Mouse (Mus musculus): ENCODE measurements around the gene Siglecg.

Siglecg gene

GRCm38 (mm10) chr7:43442684-43443083 lies 34.7 kb downstream of the Siglecg start:
- no peak for DNase-seq (ENCODE audit: low spot score)

GRCm38 (mm10) chr7:43443126-43443916 lies 35.3 kb downstream of the Siglecg start:
- peak; percentile 80 for DNase-seq (ENCODE audit: low spot score)

- DNase-seq (ENCODE audit: low spot score): peak; percentile 96
Observed at GRCm38 (mm10) chr7:43443917-43444293, 35.9 kb downstream of the Siglecg start, which contains the start of the genes Etfb and Gm45233. Gene Etfb, plus strand, starts transcription at chr7:43444083. Gene Gm45233, plus strand, starts transcription at chr7:43444128.

- DNase-seq (ENCODE audit: low spot score): no peak
Observed at GRCm38 (mm10) chr7:43447801-43448200, 39.8 kb downstream of the Siglecg start.

GRCm38 (mm10) chr7:43448246-43448645 lies 40.2 kb downstream of the Siglecg start:
- DNase-seq (ENCODE audit: low spot score): no peak

GRCm38 (mm10) chr7:43449811-43450210 lies 41.8 kb downstream of the Siglecg start:
- DNase-seq (ENCODE audit: low spot score): no peak

- DNase-seq (ENCODE audit: low spot score): no peak
Observed at GRCm38 (mm10) chr7:43451726-43452125, 43.7 kb downstream of the Siglecg start.

- DNase-seq (ENCODE audit: low spot score): no peak
Observed at GRCm38 (mm10) chr7:43452609-43453008, 44.6 kb downstream of the Siglecg start.

- DNase-seq (ENCODE audit: low spot score): no peak
Observed at GRCm38 (mm10) chr7:43453599-43454355, 45.8 kb downstream of the Siglecg start.

- no peak for DNase-seq (ENCODE audit: low spot score)
Observed at GRCm38 (mm10) chr7:43454371-43454770, 46.4 kb downstream of the Siglecg start.

GRCm38 (mm10) chr7:43462851-43463250 lies 54.8 kb downstream of the Siglecg start, which contains the start of gene Vsig10l:
Gene Vsig10l, plus strand, starts transcription at chr7:43463151.
- no peak for DNase-seq (ENCODE audit: low spot score)

- DNase-seq (ENCODE audit: low spot score): no peak
Observed at GRCm38 (mm10) chr7:43463976-43464375, 56.0 kb downstream of the Siglecg start.

GRCm38 (mm10) chr7:43464864-43465343 lies 56.9 kb downstream of the Siglecg start:
- DNase-seq (ENCODE audit: low spot score): no peak

- DNase-seq (ENCODE audit: low spot score): peak; percentile 83
Observed at GRCm38 (mm10) chr7:43465344-43466098, 57.5 kb downstream of the Siglecg start.

- DNase-seq (ENCODE audit: low spot score): peak; percentile 52
Observed at GRCm38 (mm10) chr7:43466099-43466694, 58.2 kb downstream of the Siglecg start.
